Mouse (Mus musculus): ENCODE data around the gene Nfam1.

DNA sequence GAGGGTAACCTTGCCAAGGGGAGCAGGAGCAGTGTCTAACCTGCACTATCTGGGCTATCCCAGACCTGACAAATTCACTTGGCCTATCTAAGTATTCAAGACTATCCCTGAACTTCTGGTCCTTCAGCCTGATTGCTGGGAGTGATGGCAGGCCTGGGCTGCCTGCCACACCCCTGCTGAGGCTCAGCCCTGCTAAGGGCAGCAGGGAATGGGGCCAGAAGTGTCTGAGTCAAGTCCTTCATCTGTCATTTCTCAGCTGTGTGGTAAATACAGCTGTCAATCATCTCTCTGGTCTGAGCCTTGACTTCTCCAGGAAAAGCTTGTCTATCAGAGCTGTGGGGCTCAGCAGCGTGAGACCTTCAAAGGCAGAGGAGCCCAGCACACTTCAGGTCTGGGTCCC lies 53.6 kb downstream of the Nfam1 start:
- TF ChIP-seq CTCF (IDR thresholded peaks at IDR 0.05; ENCODE audit: extremely low read depth, insufficient read depth, insufficient read length, insufficient replicate concordance) (no peak), POLR2A (IDR thresholded peaks at IDR 0.05; ENCODE audit: low read depth, low read length) (no peak)
